Comparison of ENCODE assay signal across 9 mouse cellular contexts in genomic region chr7:91431594-91432240, GRCm38 (mm10).
A peak's percentile ranks its signal among the peaks of the same experiment; 100 is the strongest.
DNase-seq lines count a peak whose midpoint lies in the region; ATAC-seq and TF ChIP-seq lines count a peak whose summit lies in the region.
"Had no signal": no experiment of that assay in that cellular context is flagged by ENCODE, and none has a peak within 500 bp of the region (broad histone marks: within the 10 kb centered on the region; RNA-seq: fewer than 3 reads in every experiment).

No protein-coding gene starts in this region.

- no peak overlapping the region for H3K27ac ChIP-seq in thymus, adult 2 months (ENCODE audit: control insufficient read depth, insufficient read depth, low read length)
- no peak overlapping the region for H3K27ac ChIP-seq in hindbrain, postnatal 0 days
- H3K27ac ChIP-seq in liver, postnatal 0 days (ENCODE audit: low read depth): no peak overlapping the region
- peak overlapping the region; percentile 5 for H3K27ac ChIP-seq in olfactory bulb, adult 2 months (ENCODE audit: insufficient read depth, low read depth, low read length)

- peak; percentile 3 for DNase-seq in thymus, adult 2 months
- no peak for DNase-seq in thymus, adult 18-20 months
- DNase-seq in adrenal gland, adult 8-10 months: peak; percentile 7
- DNase-seq in embryo, embryonic 11.5 days (ENCODE audit: low read depth, low spot score): peak; percentile 39
- DNase-seq in hindbrain, postnatal 0 days (ENCODE audit: low spot score): peak; percentile 84
- DNase-seq in liver, postnatal 0 days: peak; percentile 24
- no peak for DNase-seq in natural killer cell, adult 2 months (ENCODE audit: low spot score in 2 of 2)

- TF ChIP-seq EP300 in liver, postnatal 0 days (IDR thresholded peaks at IDR 0.05; ENCODE audit: low read depth): no peak

- peak overlapping the region; percentile 34; the same call in 1 of the 2 replicates for H3K4me2 ChIP-seq in hindbrain, postnatal 0 days (ENCODE audit: low read depth, low read length)
- H3K4me2 ChIP-seq in liver, postnatal 0 days (ENCODE audit: low read depth, low read length): no peak overlapping the region

- no peak overlapping the region for H3K4me3 ChIP-seq in thymus, adult 2 months (ENCODE audit: control insufficient read depth, insufficient read depth, low read length)
- H3K4me3 ChIP-seq in hindbrain, postnatal 0 days (ENCODE audit: low read length): no peak overlapping the region
- H3K4me3 ChIP-seq in liver, postnatal 0 days (ENCODE audit: low read depth, low read length): no peak overlapping the region
- no peak overlapping the region for H3K4me3 ChIP-seq in olfactory bulb, adult 2 months (ENCODE audit: insufficient read depth, low read depth, low read length)
- H3K4me3 ChIP-seq: myocyte had no signal

- H3K27me3 ChIP-seq in thymus, adult 2 months (ENCODE audit: control insufficient read depth, insufficient read depth, low read length): no peaks in the 10 kb centered on the region
- H3K27me3 ChIP-seq in hindbrain, postnatal 0 days (ENCODE audit: insufficient read depth, low read length): no peaks in the 10 kb centered on the region
- H3K27me3 ChIP-seq in liver, postnatal 0 days (ENCODE audit: insufficient read depth, low read length): no peaks in the 10 kb centered on the region

- H3K36me3 ChIP-seq in thymus, adult 2 months (ENCODE audit: control insufficient read depth, insufficient read depth, low read length): no peaks in the 10 kb centered on the region
- H3K36me3 ChIP-seq in hindbrain, postnatal 0 days (ENCODE audit: insufficient read depth, low read length): no peaks in the 10 kb centered on the region
- H3K36me3 ChIP-seq in liver, postnatal 0 days (replicated peaks; ENCODE audit: insufficient read depth, low read length): no peaks in the 10 kb centered on the region

- no peak overlapping the region for H3K9ac ChIP-seq in hindbrain, postnatal 0 days (replicated peaks; ENCODE audit: low read length)
- no peak overlapping the region for H3K9ac ChIP-seq in liver, postnatal 0 days (replicated peaks)

- no peaks in the 10 kb centered on the region for H3K9me3 ChIP-seq in hindbrain, postnatal 0 days (ENCODE audit: low read length)
- H3K9me3 ChIP-seq in liver, postnatal 0 days (ENCODE audit: low read length): no peaks in the 10 kb centered on the region

- no peaks in the 10 kb centered on the region for H3K4me1 ChIP-seq in thymus, adult 2 months (replicated peaks; ENCODE audit: control insufficient read depth, insufficient read depth, low read length)
- H3K4me1 ChIP-seq in hindbrain, postnatal 0 days (ENCODE audit: insufficient read depth, low read length): no peaks in the 10 kb centered on the region
- H3K4me1 ChIP-seq in liver, postnatal 0 days (ENCODE audit: insufficient read depth): no peaks in the 10 kb centered on the region
- no peaks in the 10 kb centered on the region for H3K4me1 ChIP-seq in olfactory bulb, adult 2 months (ENCODE audit: control insufficient read depth, insufficient read depth, low read length)

- no peak for TF ChIP-seq CTCF in thymus, adult 2 months (IDR thresholded peaks at IDR 0.05; ENCODE audit: borderline replicate concordance, control insufficient read depth, extremely low read depth, insufficient read depth, low read length, poor library complexity)
- TF ChIP-seq CTCF in hindbrain, postnatal 0 days (IDR thresholded peaks at IDR 0.05; ENCODE audit: low read depth): peak; percentile 87
- peak; percentile 77 for TF ChIP-seq CTCF in liver, postnatal 0 days (IDR thresholded peaks at IDR 0.05; ENCODE audit: low read depth)
- TF ChIP-seq CTCF in olfactory bulb, adult 2 months (IDR thresholded peaks at IDR 0.05; ENCODE audit: insufficient read depth, low read depth, low read length): no peak

- TF ChIP-seq POLR2A in thymus, adult 2 months (IDR thresholded peaks at IDR 0.05; ENCODE audit: control insufficient read depth, extremely low read depth, insufficient read depth, low read length, poor library complexity): no peak
- no peak for TF ChIP-seq POLR2A in olfactory bulb, adult 2 months (IDR thresholded peaks at IDR 0.05; ENCODE audit: insufficient read depth, low read depth, low read length)

- peak; percentile 51; the same call in 1 of the 2 replicates for ATAC-seq in hindbrain, postnatal 0 days
- ATAC-seq in liver, postnatal 0 days: no peak

- WGBS in thymus, adult 2 months: 47% methylated on average over 11 of the region's 11 CpGs
- 44% methylated on average over 11 of the region's 11 CpGs for WGBS in hindbrain, postnatal 0 days
- WGBS in liver, postnatal 0 days (ENCODE audit: insufficient replicate concordance): 41% methylated on average over 11 of the region's 11 CpGs
- 23% methylated on average over 11 of the region's 11 CpGs for WGBS in olfactory bulb, adult 2 months

Comparison
In these comparisons a context has a peak if more than half of its experiments do, and no peak if none do; other contexts are left out.
1. DNase-seq: peak in thymus, adult 2 months (single experiment), adrenal gland, adult 8-10 months (single experiment), embryo, embryonic 11.5 days (single experiment), hindbrain, postnatal 0 days (single experiment) and liver, postnatal 0 days (single experiment); none in thymus, adult 18-20 months (0 of 2) and natural killer cell, adult 2 months (0 of 2).
2. CTCF ChIP-seq: peak in hindbrain, postnatal 0 days (single experiment) and liver, postnatal 0 days (single experiment); none in thymus, adult 2 months (single experiment) and olfactory bulb, adult 2 months (single experiment).